Mouse (Mus musculus) G1E (cell line): ENCODE measurements around the gene Ankrd10. TPM values are rescaled to one million over a fixed set of nuclear protein-coding genes. Genes with fewer than 3 reads are reported as not detected.
A peak's percentile ranks its signal among the peaks of the same experiment; 100 is the strongest.
"Not testable (repeated sequence)": the region's sequence is repeated elsewhere in the genome, so short reads cannot be mapped to it uniquely, and the experiment has no call there.

Source experiments
- ATAC-seq: 2 replicates; pipeline ENCODE4 v1.8.0; 2016; ENCODE audit warnings: mild to moderate bottlenecking; ENCODE audit not compliant: insufficient number of reproducible peaks, poor library complexity, low FRiP score, severe bottlenecking; ENCODE audit errors: extremely low read depth
- DNase-seq: peaks from one replicate; pipeline ENCODE4 v3.0.0; 2012; ENCODE audit warnings: low spot score
- H3K27me3 ChIP-seq: 2 replicates; pipeline ENCODE4 v1.6.1; 2012; ENCODE audit warnings: mild to moderate bottlenecking, low read length, inconsistent platforms; ENCODE audit not compliant: insufficient read depth
- H3K36me3 ChIP-seq: replicated peaks from 2 replicates; pipeline ENCODE3; 2012; ENCODE audit warnings: mild to moderate bottlenecking, inconsistent platforms
- H3K4me1 ChIP-seq: 2 replicates; pipeline ENCODE4 v1.6.1; 2012; ENCODE audit warnings: low read depth, low read length, inconsistent platforms, mixed read lengths; ENCODE audit not compliant: insufficient read depth
- H3K4me3 ChIP-seq: 2 replicates; pipeline ENCODE4 v1.5.1; 2012; ENCODE audit warnings: low read depth, mild to moderate bottlenecking, inconsistent platforms, low read length, moderate library complexity, mixed read lengths
- H3K9me3 ChIP-seq: replicated peaks from 2 replicates; pipeline ENCODE4 v1.6.1; 2012; ENCODE audit warnings: inconsistent platforms
- CTCF ChIP-seq: IDR thresholded peaks from 2 replicates; pipeline ENCODE4 v1.5.1; 2012; ENCODE audit warnings: low read depth, low read length, inconsistent platforms, mixed read lengths
- GATA1 ChIP-seq: IDR thresholded peaks from 2 replicates; pipeline ENCODE4 v1.6.1; 2012; ENCODE audit warnings: borderline replicate concordance, low read length, inconsistent platforms, mixed read lengths
- GATA2 ChIP-seq: IDR thresholded peaks from 2 replicates; pipeline ENCODE4 v1.6.1; 2012; ENCODE audit warnings: low read depth, low read length, inconsistent platforms, borderline replicate concordance
- POLR2AphosphoS5 ChIP-seq: IDR thresholded peaks from 2 replicates; pipeline ENCODE4 v1.6.1; 2012; ENCODE audit warnings: low read depth, low read length, inconsistent platforms; ENCODE audit not compliant: insufficient replicate concordance
- TAL1 ChIP-seq: conservative IDR thresholded peaks from 2 replicates; pipeline ENCODE4 v1.6.1; 2012; ENCODE audit warnings: low read depth, low read length, inconsistent platforms, mixed read lengths
- polyA plus RNA-seq: library from polyadenylated mRNA; stranded (reverse); fragments of >175 nt; gene quantifications from 2 replicates; pipeline ENCODE4 v1.2.3, GENCODE M21; 2012
- total RNA-seq, 2 experiments: library from RNA; stranded (forward) in 1 of 2; stranded (reverse) in 1 of 2; fragments of 200-1000 nt in 1 of 2; fragments of >200 nt in 1 of 2; fragmentation: Nextera tagmentation in 1 of 2; gene quantifications; 2 replicates each; pipeline ENCODE4 v1.2.3; 2014 to 2017

Gene Ankrd10
- total RNA-seq (2014; fragmentation: Nextera tagmentation) (71.8 TPM in 2 replicates), total RNA-seq (2017) (72.0 and 80.6 TPM in 2 replicates), polyA plus RNA-seq (53.4 and 69.1 TPM in 2 replicates)

DNA sequence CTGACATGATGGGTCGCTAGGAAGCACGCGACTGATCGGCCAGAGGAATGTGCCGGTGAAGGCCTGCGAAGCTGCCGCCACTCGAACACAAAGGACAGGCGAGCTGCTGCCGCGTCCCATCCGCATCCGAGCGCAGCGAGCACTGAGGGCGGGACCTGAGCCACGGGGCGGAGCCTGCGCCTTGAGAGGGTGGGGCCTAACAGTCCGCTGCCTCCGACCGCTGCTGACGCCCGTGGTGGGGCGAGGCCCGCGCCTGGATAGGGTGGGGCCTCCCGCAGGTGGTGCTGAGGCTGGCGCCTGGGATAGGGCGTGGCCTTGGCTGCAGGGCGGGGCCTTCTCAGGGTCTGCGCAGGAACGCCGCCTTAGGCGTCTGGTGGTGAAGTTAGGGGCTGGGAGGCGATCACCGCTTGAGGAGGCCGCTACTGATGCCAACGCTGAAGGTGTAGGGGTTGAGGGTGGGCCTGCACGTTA, at the start of gene Ankrd10:
Gene Ankrd10 (minus strand): TSS at position 147 of the 471 bp plus-strand sequence.
- peak within 1 kb of the TSS; percentile 100 for H3K4me3 ChIP-seq
- peaks cover 45% of the 10 kb centered on the region for H3K36me3 ChIP-seq
- peaks cover 39% of the 10 kb centered on the region for H3K4me1 ChIP-seq
- peak; percentile 93 for DNase-seq
- peak; percentile 81 for ATAC-seq
- H3K9me3 ChIP-seq = no peaks in the 10 kb centered on the region
- no peaks in the 10 kb centered on the region for H3K27me3 ChIP-seq
- TF ChIP-seq GATA1 = no peak
- no peak for TF ChIP-seq POLR2AphosphoS5
- no peak for TF ChIP-seq CTCF
- TF ChIP-seq TAL1 = no peak
- TF ChIP-seq GATA2 = no peak

DNA sequence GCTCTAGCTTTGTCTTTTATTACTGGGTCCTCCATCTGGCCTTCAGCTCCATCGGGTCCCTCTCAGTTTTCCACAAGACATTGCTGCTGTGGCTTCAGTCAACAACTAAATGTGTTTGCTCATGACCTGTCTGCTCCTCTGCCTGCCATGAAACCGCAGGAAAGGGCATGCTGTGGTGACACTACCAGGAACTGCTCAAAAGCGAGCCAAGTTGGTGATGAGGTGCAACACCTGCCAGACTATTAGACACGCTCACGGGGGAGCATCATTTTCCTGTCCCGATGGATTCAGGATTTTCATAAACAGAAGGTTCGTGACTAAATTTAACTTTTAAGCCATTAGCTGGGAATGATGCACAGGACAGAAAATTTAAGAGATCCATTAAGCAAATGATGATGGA, 49.0 kb upstream of the Ankrd10 start:
- ATAC-seq (no peak), DNase-seq (no peak)
- H3K4me1 ChIP-seq = no peaks in the 10 kb centered on the region
- TF ChIP-seq TAL1 = no peak
- TF ChIP-seq POLR2AphosphoS5 = no peak
- TF ChIP-seq CTCF = no peak
- H3K4me3 ChIP-seq = no peak overlapping the region
- H3K36me3 ChIP-seq = no peaks in the 10 kb centered on the region
- no peaks in the 10 kb centered on the region; the same call in 1 of the 2 replicates for H3K9me3 ChIP-seq
- peaks cover 30% of the 10 kb centered on the region for H3K27me3 ChIP-seq

DNA sequence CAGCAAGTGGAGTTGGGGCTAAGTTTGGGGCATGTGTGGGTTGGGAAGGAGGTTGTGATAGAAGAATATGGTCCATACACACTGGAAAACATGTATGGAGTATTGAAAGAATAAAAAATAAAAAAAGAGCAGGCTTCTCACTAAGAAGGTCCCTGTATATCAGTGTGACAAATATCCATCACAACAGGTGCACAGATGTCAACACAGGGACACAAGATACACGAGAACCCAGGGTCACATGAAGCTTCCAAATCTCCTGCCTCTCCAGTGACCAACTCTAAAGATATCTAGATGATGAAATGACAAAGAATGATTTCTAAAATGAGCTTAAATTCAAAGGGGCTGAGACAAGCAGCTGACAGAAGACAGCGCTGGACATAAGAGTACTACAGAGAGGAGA, 32.8 kb upstream of the Ankrd10 start:
- no peaks in the 10 kb centered on the region for H3K4me1 ChIP-seq
- no peaks in the 10 kb centered on the region for H3K9me3 ChIP-seq
- TF ChIP-seq POLR2AphosphoS5 = no peak
- no peak for TF ChIP-seq CTCF
- no peak for ATAC-seq
- no peak for DNase-seq
- H3K4me3 ChIP-seq = no peak overlapping the region
- peaks cover 7% of the 10 kb centered on the region; the same call in 1 of the 2 replicates for H3K27me3 ChIP-seq
- H3K36me3 ChIP-seq = no peaks in the 10 kb centered on the region

DNA sequence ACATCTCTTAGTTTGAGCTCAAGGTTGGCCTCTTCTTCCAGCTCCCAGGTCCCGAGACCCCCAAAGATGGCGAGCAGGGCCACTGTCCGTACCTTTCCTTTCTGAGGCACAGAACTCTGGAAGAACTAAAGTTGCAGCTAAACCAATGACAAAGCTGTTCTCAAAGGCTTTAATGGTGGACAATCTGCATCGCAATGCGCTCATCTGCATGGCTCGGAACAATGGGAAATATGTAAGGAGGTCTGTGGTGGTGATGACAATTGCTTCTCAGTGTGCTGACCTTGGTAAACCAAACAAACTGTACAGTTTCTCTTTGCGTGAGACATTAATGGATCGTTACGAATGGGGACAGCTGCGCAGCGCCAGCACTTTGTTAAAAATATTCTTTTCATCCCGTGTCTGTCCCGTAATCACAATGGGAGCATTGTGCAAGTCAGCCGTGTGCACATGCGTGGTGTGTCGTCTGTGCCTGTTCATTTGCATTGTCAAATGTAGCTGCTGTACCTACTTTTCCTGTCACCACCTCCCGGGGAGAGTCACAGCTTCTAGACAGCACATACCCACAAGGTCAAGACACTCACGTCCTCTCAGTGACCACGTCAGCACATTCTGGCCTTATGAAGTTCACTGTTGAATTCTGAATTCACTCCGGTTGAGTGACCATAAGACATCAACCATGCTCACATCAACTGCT, 30.6 kb upstream of the Ankrd10 start:
- H3K36me3 ChIP-seq, ATAC-seq, H3K4me1 ChIP-seq, DNase-seq, H3K9me3 ChIP-seq, H3K27me3 ChIP-seq, H3K4me3 ChIP-seq: not testable (repeated sequence)

DNA sequence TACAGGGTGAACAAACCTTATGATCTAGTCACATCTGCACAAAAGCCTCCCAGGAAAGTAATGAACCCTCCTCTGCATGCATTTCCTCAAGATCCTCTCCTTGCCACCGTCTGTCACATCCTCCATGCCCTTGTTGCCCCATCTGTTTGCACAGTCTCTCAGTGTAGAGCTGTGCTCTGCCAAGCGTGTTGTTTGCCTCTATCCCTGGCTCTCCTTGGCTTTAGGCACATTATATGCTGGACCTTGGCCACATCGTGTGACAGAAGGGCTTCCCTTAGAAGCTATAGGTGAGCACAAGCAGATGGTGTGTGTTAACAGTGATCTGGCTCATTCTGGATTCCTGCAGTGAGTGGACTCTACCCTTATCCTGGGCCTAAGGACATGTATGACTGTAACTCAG, 26.4 kb upstream of the Ankrd10 start:
- Histone ChIP-seq H3K36me3 (no peaks in the 10 kb centered on the region), H3K4me3 (no peak overlapping the region), H3K27me3 (peaks cover 9% of the 10 kb centered on the region; the same call in 1 of the 2 replicates), H3K9me3 (no peaks in the 10 kb centered on the region), H3K4me1 (no peaks in the 10 kb centered on the region)
- no peak for ATAC-seq
- no peak for DNase-seq
- TF ChIP-seq GATA2 (no peak), CTCF (no peak), TAL1 (no peak), GATA1 (no peak), POLR2AphosphoS5 (no peak)

DNA sequence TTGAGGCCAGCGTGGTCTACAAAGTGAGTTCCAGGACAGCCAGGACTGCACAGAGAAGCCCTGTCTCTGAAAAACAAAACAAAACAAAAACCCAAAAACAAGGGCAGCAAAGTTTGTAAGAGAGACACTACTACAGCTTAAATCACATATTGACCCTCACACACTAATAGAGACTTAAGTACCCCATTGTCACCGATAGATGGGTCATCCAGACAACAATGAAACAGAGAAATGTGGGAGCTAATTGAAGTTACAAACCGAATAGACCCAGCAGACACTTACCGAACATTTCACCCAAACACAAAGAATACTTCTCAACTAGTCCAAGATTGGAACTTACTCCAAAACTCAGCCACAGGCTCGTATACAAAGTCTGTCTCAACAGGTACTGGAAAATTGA, 14.5 kb upstream of the Ankrd10 start:
- no peak for TF ChIP-seq TAL1
- TF ChIP-seq POLR2AphosphoS5 = no peak
- no peak for TF ChIP-seq GATA2
- no peak for TF ChIP-seq CTCF
- TF ChIP-seq GATA1 = no peak

DNA sequence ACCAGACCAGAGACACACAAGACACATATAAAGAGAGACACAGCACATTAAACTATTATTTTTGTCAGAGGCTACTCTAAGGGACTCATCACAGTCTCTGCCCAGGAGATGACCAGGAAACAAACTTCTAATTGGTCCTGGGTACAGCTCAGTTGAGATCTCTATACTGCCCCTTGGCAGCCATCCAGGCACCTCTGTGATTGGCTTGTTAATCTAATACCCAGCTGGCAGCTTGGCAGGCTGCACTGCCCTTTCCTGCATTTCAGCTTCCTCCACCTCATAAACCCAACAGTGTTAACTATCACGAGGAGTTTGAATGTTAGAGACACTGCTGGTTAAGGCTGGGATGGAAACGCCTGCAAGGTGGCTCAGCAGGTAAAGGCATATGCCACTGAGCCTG, 7.6 kb upstream of the Ankrd10 start:
- TF ChIP-seq POLR2AphosphoS5 (no peak), GATA2 (no peak), TAL1 (no peak), GATA1 (no peak), CTCF (no peak)
- ATAC-seq = no peak

More for the DNA sequence above, 14.5 kb upstream of the Ankrd10 start:
- ATAC-seq = no peak
- no peak overlapping the region for H3K4me3 ChIP-seq
- no peak for DNase-seq
- H3K27me3 ChIP-seq = no peaks in the 10 kb centered on the region
- H3K4me1 ChIP-seq = peaks cover 10% of the 10 kb centered on the region
- H3K36me3 ChIP-seq = no peaks in the 10 kb centered on the region
- H3K9me3 ChIP-seq = no peaks in the 10 kb centered on the region

More for the DNA sequence above, 7.6 kb upstream of the Ankrd10 start:
- Histone ChIP-seq H3K4me1 (peaks cover 5% of the 10 kb centered on the region; the same call in 1 of the 2 replicates), H3K36me3 (peaks cover 24% of the 10 kb centered on the region), H3K9me3 (0 out of 2 replicates have a peak, but pooled peaks cover 2% of the 10 kb centered on the region), H3K27me3 (no peaks in the 10 kb centered on the region), H3K4me3 (no peak overlapping the region)
- no peak for DNase-seq
